Mouse (Mus musculus): Measurements from ENCODE around the gene Tent4b. TPM values are rescaled to one million over a fixed set of nuclear protein-coding genes. Genes with fewer than 3 reads are reported as not detected.

Gene Tent4b
- total RNA-seq, 2 experiments from 2014 or later, result 10.6 to 12.2 TPM

DNA sequence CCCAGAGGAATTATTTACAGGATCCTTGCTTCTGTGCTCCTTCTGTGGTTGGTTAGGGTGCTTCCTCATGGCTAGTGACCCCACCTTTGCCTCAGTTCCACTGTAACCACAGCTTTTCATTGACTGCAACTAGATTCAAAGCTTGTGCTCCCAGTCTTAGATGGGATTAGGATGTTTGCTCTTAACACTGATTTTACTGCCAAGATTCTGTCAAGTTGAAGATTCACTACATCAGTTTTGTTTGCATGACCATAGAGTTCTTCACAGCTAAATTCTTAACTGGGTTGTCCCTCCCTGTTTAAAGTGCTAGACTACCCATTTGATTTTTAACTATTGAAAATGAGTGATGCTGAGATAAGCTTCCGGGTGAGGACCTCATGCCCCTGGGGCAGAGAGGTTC is 29.3 kb downstream of the Tent4b start:
- no peak for DNase-seq

GRCm38 (mm10) chr8:88228800-88229199 is 29.8 kb downstream of the Tent4b start:
- no peak for DNase-seq

GRCm38 (mm10) chr8:88236666-88237065 is 37.7 kb downstream of the Tent4b start:
- no peak for DNase-seq

DNA sequence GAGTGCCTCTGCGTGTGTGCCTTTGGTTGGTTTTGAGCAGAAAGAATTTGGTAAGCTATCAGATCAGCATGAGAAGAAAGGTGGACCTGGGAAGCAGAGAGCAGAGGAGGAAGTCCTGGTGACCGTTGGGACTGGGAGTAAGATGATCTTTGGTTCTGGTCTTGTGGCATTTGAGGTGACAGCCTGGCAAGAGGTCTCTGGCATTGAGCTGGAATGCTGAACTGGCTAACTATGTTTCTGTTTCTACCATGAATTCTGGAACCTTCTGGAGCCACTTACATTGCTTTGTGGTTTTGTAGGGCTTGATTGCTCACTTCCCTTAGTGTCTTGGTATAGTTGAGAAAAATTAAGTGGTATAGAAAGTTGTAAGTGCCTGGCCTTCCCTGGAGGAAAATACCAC is 38.6 kb downstream of the Tent4b start:
- DNase-seq, result no peak

- no peak for DNase-seq
Observed at GRCm38 (mm10) chr8:88239277-88239676, 40.3 kb downstream of the Tent4b start.

GRCm38 (mm10) chr8:88241871-88242270 is 42.9 kb downstream of the Tent4b start:
- DNase-seq, result no peak

DNA sequence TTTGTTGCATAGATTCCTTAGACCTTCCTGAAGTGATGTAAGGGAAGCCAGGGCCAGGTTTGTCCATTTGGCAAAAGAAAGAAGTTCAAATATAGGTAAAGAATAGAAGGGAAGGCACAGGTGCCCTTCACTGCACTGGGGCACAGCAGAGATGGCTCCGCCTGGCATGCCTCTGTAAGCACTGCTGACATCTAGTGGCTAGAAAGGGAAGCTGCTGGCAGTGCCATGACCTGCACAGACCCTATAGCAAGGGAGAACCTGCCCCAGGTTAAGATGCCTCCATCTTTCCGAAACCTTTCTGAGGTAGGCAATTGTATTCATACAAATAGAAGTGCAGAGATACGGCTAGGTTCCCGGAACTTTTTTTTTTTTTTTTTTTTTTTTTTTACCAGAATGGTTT is 45.3 kb downstream of the Tent4b start:
- DNase-seq, result peak; percentile 48

DNA sequence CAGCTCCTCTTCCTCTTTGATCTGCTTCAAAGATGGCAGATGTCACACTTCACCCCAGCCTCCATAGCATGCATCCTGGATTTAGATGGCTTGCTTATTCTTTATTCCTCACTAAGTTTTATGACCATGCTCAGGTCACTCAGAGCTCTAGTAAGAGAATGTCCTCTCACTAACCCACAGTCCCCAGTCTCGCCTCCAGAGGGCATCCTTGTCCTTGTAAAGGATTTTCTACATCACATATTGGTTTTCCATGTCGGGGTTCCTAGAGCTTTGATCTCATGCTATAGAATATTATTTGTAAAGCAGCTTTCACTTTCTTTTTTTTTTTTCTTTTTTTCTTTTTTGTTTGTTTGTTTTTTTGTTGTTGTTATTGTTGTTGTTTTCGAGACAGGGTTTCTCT is 53.8 kb downstream of the Tent4b start:
- DNase-seq, result no peak

GRCm38 (mm10) chr8:88254957-88255356 is 55.9 kb downstream of the Tent4b start:
- no peak for DNase-seq

DNA sequence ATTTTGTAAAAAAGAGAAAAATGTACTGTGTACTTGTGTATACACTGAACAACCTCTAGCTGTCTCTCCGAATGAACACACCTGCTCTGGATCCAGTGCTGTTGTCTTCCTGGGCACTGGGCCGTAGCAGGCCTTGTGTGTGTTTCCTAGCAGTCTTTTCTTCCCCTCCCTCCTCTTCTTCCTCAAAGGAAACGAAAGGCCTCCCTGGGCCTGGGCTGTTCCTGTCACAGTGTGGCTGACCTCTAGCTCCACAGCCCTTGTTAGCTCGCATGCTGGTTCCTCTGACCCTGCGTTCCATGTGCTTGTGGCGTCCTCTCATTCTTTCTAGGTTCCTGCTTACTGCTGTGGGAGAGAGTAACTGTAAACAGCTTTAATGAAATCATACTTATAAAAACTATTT is 59.0 kb downstream of the Tent4b start:
- DNase-seq, result no peak

GRCm38 (mm10) chr8:88258544-88258943 is 59.5 kb downstream of the Tent4b start:
- no peak for DNase-seq

DNA sequence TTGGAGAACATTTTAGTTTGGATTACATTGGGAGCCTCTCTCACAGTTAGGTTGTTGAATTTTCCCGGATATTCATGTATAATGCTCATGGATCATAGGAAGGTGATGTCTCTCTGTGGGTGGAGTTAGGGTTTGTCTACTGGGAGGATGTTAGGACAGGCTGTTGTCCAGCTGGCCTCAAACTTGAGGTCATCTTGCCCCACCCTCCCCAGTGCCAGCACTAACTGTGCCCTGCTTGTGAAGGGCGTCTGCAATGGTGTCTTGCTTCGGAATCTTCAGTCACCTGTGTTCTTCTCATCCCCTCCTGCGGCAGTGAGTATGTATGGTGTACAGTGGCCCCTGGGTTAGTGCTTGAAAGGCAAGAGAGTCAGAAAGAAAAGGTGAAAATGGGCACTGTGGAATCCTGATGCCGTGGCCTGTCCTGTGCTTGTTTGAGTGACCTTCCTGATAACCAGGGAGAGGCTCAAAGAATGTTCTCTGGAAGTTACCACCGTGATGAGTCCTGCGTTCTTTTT is 61.5 kb downstream of the Tent4b start:
- DNase-seq, result no peak

DNA sequence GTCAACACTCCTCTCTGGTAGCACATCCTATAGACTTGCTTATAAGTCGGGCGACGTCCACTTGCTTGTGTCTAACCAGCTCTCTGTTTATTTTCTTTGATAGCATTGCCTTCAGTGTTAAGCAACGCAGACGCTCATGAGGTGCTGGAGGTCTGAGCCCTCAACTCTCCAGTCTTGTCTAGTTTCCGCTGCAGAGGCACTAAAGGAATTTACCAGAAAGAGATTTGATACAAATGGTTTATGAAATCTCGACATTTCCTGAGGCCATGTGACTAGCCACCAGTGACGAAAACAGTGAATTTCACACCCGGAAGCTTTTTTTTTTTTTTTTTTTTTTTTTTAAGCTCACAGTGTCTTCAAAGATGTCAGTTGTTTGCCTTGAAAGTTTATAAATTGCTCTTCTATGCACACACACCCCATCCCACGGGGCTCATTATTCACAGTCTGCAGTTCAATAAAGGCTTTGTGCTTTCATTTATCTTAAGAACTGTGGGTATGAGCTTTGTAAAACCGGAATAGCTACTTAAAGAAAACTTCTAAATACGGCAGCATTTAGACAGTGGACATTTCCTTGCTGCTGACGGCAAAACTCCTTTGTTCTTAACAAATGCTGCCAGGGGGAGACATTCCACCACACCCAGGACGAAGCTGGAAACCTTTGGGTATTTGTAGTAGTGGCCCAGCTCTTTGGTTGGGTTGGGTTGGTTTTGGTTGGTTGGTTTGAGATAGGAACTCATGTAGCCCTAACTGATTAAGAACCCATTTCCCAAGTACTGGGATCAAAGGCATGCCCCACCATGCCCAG is 64.0 kb downstream of the Tent4b start:
- DNase-seq, result no peak

- DNase-seq, result no peak
Observed at GRCm38 (mm10) chr8:88265511-88265910, 66.5 kb downstream of the Tent4b start.

DNA sequence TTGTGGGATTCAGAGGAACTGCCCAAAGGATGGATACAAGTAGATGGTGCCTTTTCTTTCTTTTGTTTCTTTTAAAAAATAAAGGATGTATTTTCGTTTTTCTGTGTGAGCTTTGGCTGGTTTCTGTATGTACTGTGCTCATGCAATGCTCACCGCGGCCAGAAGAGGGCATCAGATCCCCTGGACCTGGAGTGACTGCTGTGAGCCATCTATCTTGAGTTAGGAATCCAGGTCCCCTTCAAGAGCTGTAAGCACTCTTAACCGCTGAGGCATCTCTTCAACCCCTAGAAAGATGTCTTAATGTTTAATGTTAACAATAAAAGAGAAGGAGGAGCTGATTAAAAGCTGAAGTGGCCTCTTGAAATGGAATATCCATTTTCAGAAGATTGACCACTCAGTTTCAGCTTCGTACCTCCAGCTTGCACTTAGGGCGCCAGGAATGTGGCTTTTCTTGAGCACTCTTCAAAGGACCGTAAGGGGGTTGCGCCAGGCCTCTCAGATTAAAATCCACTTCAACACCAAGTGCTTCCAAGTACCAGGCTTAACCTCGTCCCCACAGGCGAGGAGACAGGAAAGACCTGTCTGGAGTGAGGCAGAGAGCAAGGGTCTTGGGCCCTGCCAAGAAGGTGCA is 67.3 kb downstream of the Tent4b start:
- peak; percentile 57 for DNase-seq

DNA sequence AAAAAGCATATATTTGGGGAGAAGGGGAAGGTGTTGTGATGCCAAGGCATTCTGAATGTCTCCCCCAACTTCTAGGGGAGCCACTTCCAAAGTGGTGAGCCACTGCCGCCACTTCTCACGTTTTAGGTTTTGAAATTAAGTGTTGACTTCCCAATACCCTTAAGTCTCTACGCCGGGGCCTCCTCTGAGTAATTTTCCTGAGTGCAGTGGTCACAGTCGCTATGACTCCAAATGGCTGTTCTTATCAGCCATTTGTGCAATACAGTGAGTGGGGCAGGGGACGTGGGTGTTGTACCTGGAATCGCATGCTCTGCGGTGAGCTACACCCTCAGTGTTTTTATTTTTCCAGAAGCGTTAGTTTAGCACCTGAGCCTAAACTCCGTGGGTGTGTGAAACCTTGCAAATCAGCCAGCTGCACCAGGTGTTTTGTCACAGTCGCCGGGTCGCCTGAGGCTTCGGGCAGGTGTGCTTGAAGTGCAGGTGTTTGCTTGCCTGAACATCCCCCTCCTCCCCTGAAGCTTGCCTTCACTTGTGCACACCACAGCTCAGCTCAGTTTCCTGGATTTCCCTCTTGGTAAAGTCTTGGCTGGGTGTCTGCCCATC is 67.9 kb downstream of the Tent4b start:
- no peak for DNase-seq

GRCm38 (mm10) chr8:88269107-88269875 is 70.3 kb downstream of the Tent4b start:
- no peak for DNase-seq

- no peak for DNase-seq
Observed at GRCm38 (mm10) chr8:88270086-88270485, 71.1 kb downstream of the Tent4b start.

GRCm38 (mm10) chr8:88272231-88273050 is 73.4 kb downstream of the Tent4b start, which contains the start of gene Adcy7:
Gene Adcy7, plus strand, starts transcription at chr8:88272403.
- DNase-seq, result peak; percentile 59

DNA sequence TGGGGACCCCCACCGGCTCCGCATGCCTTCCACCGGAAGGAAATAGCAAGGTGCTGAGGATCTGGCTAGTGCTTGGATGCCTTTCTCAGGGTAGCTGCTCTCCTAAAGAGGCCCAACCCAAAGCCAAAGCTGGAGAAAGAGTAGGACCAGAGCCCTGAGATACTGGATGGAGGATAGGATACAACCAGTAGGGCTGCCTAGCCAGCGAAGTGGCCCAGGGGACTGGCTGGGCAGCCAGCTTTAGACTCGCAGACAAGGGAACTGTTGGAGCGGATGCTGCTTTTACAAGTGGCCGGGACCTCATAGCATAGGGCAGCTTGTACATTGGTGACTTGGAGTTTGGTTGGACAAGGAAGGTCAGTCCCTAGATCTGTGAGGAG is 74.0 kb downstream of the Tent4b start:
- DNase-seq, result no peak

GRCm38 (mm10) chr8:88274090-88274489 is 75.1 kb downstream of the Tent4b start:
- no peak for DNase-seq
